Mouse (Mus musculus) spleen, postnatal 4 days (tissue): ENCODE data around the gene Lclat1.
"Not testable (repeated sequence)": the region's sequence is repeated elsewhere in the genome, so short reads cannot be mapped to it uniquely, and the experiment has no call there.

Experiments
- DNase-seq, 2 experiments: peaks; one replicate each; pipeline ENCODE4 v3.0.0; 2022; ENCODE audit warnings: low spot score in 2 of 2

Gene Lclat1

DNA sequence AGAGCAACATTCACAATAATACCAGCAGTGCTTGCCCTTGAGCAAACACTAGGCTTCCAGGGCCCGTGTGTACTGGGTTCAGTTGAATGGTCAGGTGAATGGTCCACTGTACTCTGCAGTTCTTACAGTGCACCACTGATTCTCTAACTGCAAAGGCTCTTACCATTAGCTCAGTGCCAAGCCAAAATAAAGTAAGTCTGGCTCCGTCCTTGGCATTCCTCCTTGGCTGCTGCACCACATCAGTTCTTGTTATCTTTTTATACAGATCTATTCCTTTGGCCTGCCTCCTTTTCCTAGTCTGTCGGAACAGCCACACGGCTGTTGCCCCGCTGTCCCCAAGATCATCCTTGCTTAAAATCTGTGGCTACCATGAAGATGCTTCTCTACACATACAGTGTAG is 130.7 kb downstream of the Lclat1 start:
- no peak for DNase-seq

- no peak for DNase-seq
These were observed 133.5 kb downstream of the Lclat1 start for GRCm38 (mm10) chr17:73241085-73241848.

- DNase-seq, result no peak
These were observed 135.9 kb downstream of the Lclat1 start for GRCm38 (mm10) chr17:73243676-73244075.

GRCm38 (mm10) chr17:73244596-73244995 is 136.8 kb downstream of the Lclat1 start:
- no peak for DNase-seq

DNA sequence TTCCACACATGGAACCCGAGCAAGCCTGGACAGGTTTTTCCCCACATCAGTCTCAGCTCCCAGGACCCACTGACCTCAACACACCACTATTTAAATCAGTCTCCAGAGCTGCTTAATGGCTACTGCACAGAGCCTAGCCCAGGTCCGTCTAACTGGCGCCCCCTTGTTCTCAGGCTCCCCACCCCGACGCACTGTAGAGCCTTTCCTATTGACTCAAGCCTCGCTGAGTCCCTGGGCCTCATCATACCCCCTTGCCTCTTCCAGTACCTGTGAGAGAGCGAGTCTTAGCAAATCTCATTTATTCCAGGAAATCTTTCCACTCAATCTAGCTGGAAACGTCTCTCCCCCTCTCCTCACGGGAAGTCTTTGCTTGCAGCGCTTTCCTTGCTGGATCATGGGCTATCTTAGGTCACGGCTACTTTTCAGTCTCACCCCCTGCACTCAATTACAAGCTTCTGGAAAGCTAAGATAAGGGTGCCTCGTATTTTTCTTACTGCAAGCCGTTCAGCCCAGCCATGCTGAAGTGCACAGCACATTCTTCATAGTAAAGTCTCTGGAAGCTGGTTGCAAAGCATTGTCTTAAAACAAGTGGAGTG is 137.4 kb downstream of the Lclat1 start:
- no peak for DNase-seq

DNA sequence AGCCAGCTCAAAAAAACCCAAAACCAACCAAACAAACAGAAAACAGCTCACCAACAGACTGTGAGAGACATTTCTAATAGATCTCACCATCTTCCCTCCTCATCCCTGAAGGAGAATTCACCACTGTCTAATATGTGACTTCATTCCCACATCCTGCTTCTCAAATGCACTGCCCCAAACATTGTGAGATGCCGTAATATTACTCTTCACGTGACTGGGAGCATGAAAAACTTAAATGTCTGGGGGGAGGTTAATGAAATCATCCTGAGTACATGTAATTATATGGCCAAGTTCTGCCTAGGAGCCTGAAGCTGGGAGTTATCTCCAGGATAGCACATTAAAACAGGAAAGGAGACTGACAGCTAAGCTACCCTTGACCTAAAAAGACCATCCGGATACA is 138.3 kb downstream of the Lclat1 start:
- DNase-seq, result no peak

GRCm38 (mm10) chr17:73246926-73247325 is 139.1 kb downstream of the Lclat1 start:
- peak in 1 of 2 experiments; percentile 24 for DNase-seq

DNA sequence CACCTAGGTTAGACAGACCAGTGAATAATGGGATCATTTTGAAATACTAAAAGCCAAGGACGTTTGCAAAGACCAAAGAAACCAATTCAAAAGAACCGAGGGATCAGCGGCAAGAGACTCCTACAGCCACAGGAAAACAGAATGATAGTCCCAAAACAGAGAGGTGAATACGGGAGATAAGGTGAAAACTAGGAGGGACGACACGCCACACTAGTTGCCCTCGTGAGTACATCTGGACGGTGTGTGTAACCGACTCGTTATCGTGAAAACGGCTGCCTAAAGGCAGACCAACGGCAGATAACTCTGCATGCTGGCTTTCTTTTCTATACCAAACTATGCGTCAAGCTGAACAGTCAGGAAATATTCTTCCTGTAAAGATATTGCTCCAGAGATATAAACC is 140.0 kb downstream of the Lclat1 start:
- no peak for DNase-seq

GRCm38 (mm10) chr17:73250488-73251141 is 142.8 kb downstream of the Lclat1 start:
- DNase-seq, result no peak

DNA sequence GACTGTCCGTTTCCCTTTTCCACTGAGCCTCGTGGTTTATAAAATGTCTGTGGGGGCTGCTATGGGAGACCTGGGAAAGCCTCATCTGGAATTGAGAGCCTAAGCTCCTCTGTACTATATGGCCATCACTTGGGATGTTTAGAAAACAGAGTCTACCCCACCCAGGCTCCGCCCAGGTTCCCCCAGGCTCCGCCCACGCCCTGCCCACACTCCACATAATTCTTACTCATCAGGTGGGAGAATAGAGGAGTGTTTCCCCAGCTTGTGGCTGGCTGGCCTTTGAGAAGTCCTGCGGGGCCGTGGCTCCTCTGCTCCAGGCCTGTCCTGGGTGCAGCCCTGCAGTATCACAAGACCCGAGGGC is 143.3 kb downstream of the Lclat1 start:
- DNase-seq, result peak in 1 of 2 experiments; percentile 30

- DNase-seq, result no peak
These were observed 144.2 kb downstream of the Lclat1 start for GRCm38 (mm10) chr17:73251812-73252608.

- no peak for DNase-seq
These were observed 145.6 kb downstream of the Lclat1 start for GRCm38 (mm10) chr17:73253291-73253969.

DNA sequence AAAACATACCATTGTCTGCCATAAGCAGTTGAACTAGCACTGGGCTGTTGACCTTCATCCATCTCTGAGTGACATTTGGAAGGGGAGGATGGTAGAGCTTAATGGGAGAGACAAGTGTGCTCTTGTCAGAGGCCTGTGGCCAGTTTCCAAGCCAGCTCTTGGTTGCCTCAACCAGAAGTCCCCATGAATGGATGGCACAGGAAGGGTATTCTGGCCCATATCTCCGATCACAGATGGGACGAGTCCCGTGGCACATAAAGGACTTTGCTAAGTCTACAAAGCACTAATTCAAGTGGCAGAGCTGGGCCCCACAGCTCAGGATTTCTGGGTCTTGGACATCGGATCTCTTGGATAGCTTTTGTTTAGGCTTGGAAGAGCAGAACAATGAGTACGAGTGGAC is 148.0 kb downstream of the Lclat1 start:
- no peak for DNase-seq

DNA sequence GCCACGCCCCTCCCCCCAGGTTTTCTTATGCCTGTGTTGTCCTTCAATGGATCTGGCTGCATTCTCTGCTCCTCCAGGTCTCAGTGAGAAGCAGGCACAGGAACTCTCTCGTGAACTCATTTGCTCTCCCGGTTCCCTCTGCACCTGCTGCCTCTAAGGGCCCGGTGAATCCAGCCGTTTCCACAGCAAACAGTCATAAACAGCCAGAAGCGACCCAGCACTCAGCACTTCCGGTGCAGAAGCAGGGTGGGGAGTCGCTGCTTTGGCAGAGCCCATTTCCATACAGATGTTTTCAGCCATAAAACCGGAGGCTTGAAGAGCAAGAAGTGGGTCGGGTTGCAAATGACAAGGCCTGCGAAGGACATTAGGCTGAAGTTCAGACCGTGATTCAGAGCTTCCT is 150.8 kb downstream of the Lclat1 start:
- DNase-seq, result no peak

GRCm38 (mm10) chr17:73259258-73259657 is 151.5 kb downstream of the Lclat1 start:
- DNase-seq, result not testable (repeated sequence)

- no peak for DNase-seq
These were observed 154.8 kb downstream of the Lclat1 start for GRCm38 (mm10) chr17:73262558-73262957.

DNA sequence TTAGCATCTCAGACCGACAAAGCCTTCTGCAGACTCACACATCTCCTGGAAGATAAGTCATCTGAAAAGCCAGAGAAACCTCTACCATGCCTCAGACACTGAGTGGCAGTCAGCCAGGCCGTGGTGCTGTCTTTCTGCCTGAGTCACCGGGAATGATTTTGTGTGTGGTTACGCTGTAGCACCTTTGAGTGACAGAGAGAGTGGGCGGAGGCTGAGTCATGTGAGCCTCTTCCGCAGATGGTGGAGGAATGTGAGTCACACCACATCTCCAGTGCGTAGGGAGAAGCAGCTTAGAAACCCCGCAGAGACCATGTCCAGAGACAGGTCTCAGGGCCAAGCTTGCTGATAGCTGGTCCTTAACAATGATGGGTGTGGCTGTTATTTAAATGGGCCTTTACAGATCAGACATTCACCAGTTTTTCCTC is 155.3 kb downstream of the Lclat1 start:
- DNase-seq, result no peak

DNA sequence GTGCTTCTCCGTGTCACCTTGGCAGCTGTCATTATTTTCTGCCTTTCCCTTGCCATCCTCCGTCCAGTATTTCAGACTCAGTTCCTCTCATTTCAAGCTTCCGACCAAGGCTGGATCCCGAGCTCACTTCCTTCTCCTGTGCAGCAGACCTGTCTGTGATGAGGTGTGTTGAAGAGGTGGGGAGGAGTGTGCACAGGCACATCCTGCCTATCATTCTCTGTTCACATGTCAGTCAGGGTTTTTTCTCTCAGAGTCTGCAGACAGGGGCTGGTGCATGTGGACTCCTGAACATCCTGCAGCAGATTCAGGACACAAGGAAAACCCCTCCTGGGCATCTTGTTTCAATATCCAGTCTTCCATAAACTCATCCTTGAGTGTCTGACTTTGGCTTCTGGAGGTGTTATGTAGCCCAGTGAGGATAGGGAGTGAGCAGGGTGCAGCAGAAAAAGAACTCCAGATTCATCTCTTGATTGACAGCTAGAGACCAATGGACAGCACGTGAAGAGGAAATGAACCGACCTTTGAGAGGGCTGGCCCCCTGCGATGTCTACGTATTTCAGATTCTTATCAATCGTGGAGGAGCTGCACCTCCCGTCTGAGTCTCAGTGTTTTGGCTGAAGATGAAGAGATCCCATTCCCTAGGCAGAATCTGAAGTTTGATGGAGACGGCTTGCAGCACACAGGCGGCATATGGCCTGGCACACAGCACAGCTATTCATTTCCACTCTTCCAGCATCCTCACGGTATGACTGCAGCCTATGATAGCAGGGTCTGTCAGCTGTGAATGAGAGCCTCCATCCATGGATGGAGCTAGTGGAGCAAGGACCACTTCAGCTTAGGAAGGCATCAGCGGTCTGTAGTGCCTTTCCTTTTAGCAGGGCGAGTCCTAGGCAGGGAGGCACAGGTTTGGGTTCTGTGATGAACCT is 163.3 kb downstream of the Lclat1 start:
- no peak for DNase-seq

- no peak for DNase-seq
These were observed 164.2 kb downstream of the Lclat1 start for GRCm38 (mm10) chr17:73271797-73272600.

- peak in 1 of 2 experiments; percentile 35 for DNase-seq
These were observed 166.0 kb downstream of the Lclat1 start for GRCm38 (mm10) chr17:73273809-73274208.
